Mouse (Mus musculus) MEL (cell line): Measurements from ENCODE around the gene Myh9.
A peak's percentile ranks its signal among the peaks of the same experiment; 100 is the strongest.

Experiments used
- CTCF ChIP-seq, 3 experiments: IDR thresholded peaks in 2 of 3; conservative IDR thresholded peaks in 1 of 3; 2 replicates each; pipeline ENCODE4 v1.5.1; 2011 to 2012; ENCODE audit warnings: low read length in 3 of 3, low read depth in 2 of 3, mild to moderate bottlenecking in 2 of 3, improper control_type of control experiment in 1 of 3, inconsistent platforms in 1 of 3, mixed read lengths in 1 of 3, moderate library complexity in 1 of 3; ENCODE audit not compliant: control insufficient read depth in 1 of 3, insufficient read depth in 1 of 3, poor library complexity in 1 of 3, severe bottlenecking in 1 of 3
- HCFC1 ChIP-seq: IDR thresholded peaks from 2 replicates; pipeline ENCODE4 v1.6.1; 2012; ENCODE audit warnings: low read depth, mild to moderate bottlenecking, inconsistent platforms, low read length, improper control_type of control experiment, moderate library complexity
- POLR2A ChIP-seq, 2 experiments: IDR thresholded peaks; 2 replicates each; pipeline ENCODE4 v1.6.1; 2011 to 2012; ENCODE audit warnings: low read length in 2 of 2, mild to moderate bottlenecking in 2 of 2, control low read depth in 1 of 2, improper control_type of control experiment in 1 of 2, low read depth in 1 of 2, moderate library complexity in 1 of 2; ENCODE audit not compliant: control insufficient read depth in 1 of 2, insufficient read depth in 1 of 2, poor library complexity in 1 of 2

GRCm38 (mm10) chr15:77841361-77842046 is 471 bp downstream of the Myh9 start:
- TF ChIP-seq HCFC1 (no peak), POLR2A (IDR thresholded peaks at IDR 0.05; ENCODE audit: control insufficient read depth in 1 of 2, insufficient read depth in 1 of 2, low read depth in 1 of 2, low read length in 2 of 2, poor library complexity in 1 of 2) (peak in 1 of 2 experiments; percentile 27; a peak in 1 of 4 replicates), CTCF (IDR thresholded peaks at IDR 0.05 in 2 of 3, conservative IDR thresholded peaks at IDR 0.05 in 1 of 3; ENCODE audit: control insufficient read depth in 1 of 3, insufficient read depth in 1 of 3, low read depth in 2 of 3, low read length in 3 of 3, poor library complexity in 1 of 3, severe bottlenecking in 1 of 3) (no peak)
